ENCODE assay signal across 19 mouse cellular contexts in genomic region chr11:103095801-103096200, GRCm38 (mm10). TPM values are rescaled to one million over a fixed set of nuclear protein-coding genes. Genes with fewer than 3 reads are reported as not detected.
DNase-seq lines count a peak whose midpoint lies in the region; ATAC-seq and TF ChIP-seq lines count a peak whose summit lies in the region.
"Had no signal": no experiment of that assay in that cellular context is flagged by ENCODE, and none has a peak within 500 bp of the region (broad histone marks: within the 10 kb centered on the region; RNA-seq: fewer than 3 reads in every experiment).

No protein-coding gene starts in this region.

- no peak overlapping the region for H3K9ac ChIP-seq in heart, embryonic 13.5 days
- H3K9ac ChIP-seq in heart, embryonic 11.5 days (ENCODE audit: low read depth, low read length), result no peak overlapping the region
- H3K9ac ChIP-seq: hindbrain, embryonic 14.5 days; intestine, embryonic 15.5 days had no signal

- intact Hi-C loops in gastrocnemius, adult 2 months (cut with DNase I), result no loop called here

- WGBS in heart, embryonic 13.5 days, result 77% methylated on average over 6 of the region's 6 CpGs
- 87% methylated on average over 6 of the region's 6 CpGs for WGBS in heart, embryonic 11.5 days (ENCODE audit: insufficient replicate concordance)

- no peaks in the 10 kb centered on the region for H3K9me3 ChIP-seq in heart, embryonic 13.5 days
- H3K9me3 ChIP-seq in heart, embryonic 11.5 days (replicated peaks; ENCODE audit: control insufficient read depth, low read length), result no peaks in the 10 kb centered on the region
- H3K9me3 ChIP-seq: embryonic facial prominence, embryonic 10.5 days; forebrain, embryonic 10.5 days; G1E; hindbrain, embryonic 10.5 days; intestine, embryonic 15.5 days had no signal

- ATAC-seq in heart, embryonic 13.5 days (ENCODE audit: extremely low read depth, insufficient number of reproducible peaks, low FRiP score, low TSS enrichment), result no peak
- no peak for ATAC-seq in heart, embryonic 11.5 days (replicated peaks; ENCODE audit: insufficient number of reproducible peaks, low FRiP score, low TSS enrichment)
- ATAC-seq: forebrain, embryonic 14.5 days; intestine, embryonic 15.5 days had no signal

- DNase-seq in gastrocnemius, adult 2 months, result peak; percentile 64
- DNase-seq in gastrocnemius, adult 8-10 months (ENCODE audit: low spot score in 2 of 2), result no peak
- peak; percentile 4 for DNase-seq in right cerebral cortex, postnatal 14 days
- no peak for DNase-seq in right cerebral cortex, postnatal 25 days
- DNase-seq: adrenal gland, adult 8-10 months; adrenal gland, postnatal 36 days; cerebellum, adult 11 months; cerebellum, postnatal 10 days; gastrocnemius, postnatal 10 days; kidney, adult 18-20 months had no signal

- H3K27me3 ChIP-seq in heart, embryonic 13.5 days (replicated peaks), result peaks cover 10% of the 10 kb centered on the region; the same call in 1 of the 2 replicates
- peaks cover 17% of the 10 kb centered on the region for H3K27me3 ChIP-seq in heart, embryonic 11.5 days (ENCODE audit: control insufficient read depth, insufficient read depth, low read length)

- peaks cover 77% of the 10 kb centered on the region for H3K4me1 ChIP-seq in heart, embryonic 13.5 days
- H3K4me1 ChIP-seq in heart, embryonic 11.5 days (ENCODE audit: control insufficient read depth, insufficient read depth, low read length), result peaks cover 50% of the 10 kb centered on the region

- H3K27ac ChIP-seq in gastrocnemius, adult 2 months, result peak overlapping the region; percentile 96
- H3K27ac ChIP-seq in heart, embryonic 13.5 days (replicated peaks), result 0 out of 2 replicates have a peak overlapping the region, but pooled peaks have one; percentile 96
- no peak overlapping the region for H3K27ac ChIP-seq in heart, embryonic 11.5 days (ENCODE audit: low read depth, low read length)
- H3K27ac ChIP-seq: embryonic facial prominence, embryonic 10.5 days; forebrain, embryonic 10.5 days; hindbrain, embryonic 10.5 days; hindbrain, embryonic 14.5 days; intestine, embryonic 15.5 days had no signal

- no peak overlapping the region for H3K4me3 ChIP-seq in gastrocnemius, adult 2 months
- no peak overlapping the region for H3K4me3 ChIP-seq in heart, embryonic 13.5 days
- no peak overlapping the region for H3K4me3 ChIP-seq in heart, embryonic 11.5 days (ENCODE audit: low read depth, low read length)
- H3K4me3 ChIP-seq: embryonic facial prominence, embryonic 10.5 days; forebrain, embryonic 10.5 days; hindbrain, embryonic 10.5 days; intestine, embryonic 15.5 days had no signal

- no peak overlapping the region for H3K4me2 ChIP-seq in heart, embryonic 13.5 days
- H3K4me2 ChIP-seq in heart, embryonic 11.5 days, result no peak overlapping the region
- H3K4me2 ChIP-seq: hindbrain, embryonic 14.5 days; intestine, embryonic 15.5 days had no signal

- H3K36me3 ChIP-seq in heart, embryonic 13.5 days, result no peaks in the 10 kb centered on the region
- H3K36me3 ChIP-seq in heart, embryonic 11.5 days (ENCODE audit: control insufficient read depth, insufficient read depth, low read length), result no peaks in the 10 kb centered on the region
- H3K36me3 ChIP-seq: embryonic facial prominence, embryonic 10.5 days; forebrain, embryonic 10.5 days; G1E; hindbrain, embryonic 10.5 days; intestine, embryonic 15.5 days had no signal

- no peak for TF ChIP-seq CTCF in gastrocnemius, adult 2 months (IDR thresholded peaks at IDR 0.05)

RNA-seq across cellular contexts. Expression of gene Plcd3, which starts 5.7 kb away (rescaled TPM):
- total RNA-seq in gastrocnemius, adult 2 months (2021), result 1 to 10 TPM; 4.6 to 5.9 TPM
- 1 to 10 TPM; 5.0 to 5.9 (median 5.5) TPM for total RNA-seq in gastrocnemius, adult 8-10 months (2022)
- polyA plus RNA-seq in heart, embryonic 13.5 days (2015; fragmentation: Nextera tagmentation; extraction: Ambion mirVana), result 7.8 and 8.7 TPM in 2 replicates
- polyA plus RNA-seq in heart, embryonic 11.5 days (2014; fragmentation: Nextera tagmentation; extraction: Ambion mirVana), result 3.0 and 3.5 TPM in 2 replicates
- polyA plus RNA-seq: G1E had no signal

RNA-seq across cellular contexts. Expression of gene Acbd4, which starts 5.7 kb away (rescaled TPM):
- total RNA-seq in gastrocnemius, adult 2 months (2021), result 10 to 100 TPM; 24.2 to 28.6 TPM
- 10 to 100 TPM; 25.6 to 46.5 (median 41.0) TPM for total RNA-seq in gastrocnemius, adult 8-10 months (2022)
- 12.0 and 14.3 TPM in 2 replicates for polyA plus RNA-seq in heart, embryonic 13.5 days (2015; fragmentation: Nextera tagmentation; extraction: Ambion mirVana)
- 11.2 and 11.8 TPM in 2 replicates for polyA plus RNA-seq in heart, embryonic 11.5 days (2014; fragmentation: Nextera tagmentation; extraction: Ambion mirVana)

RNA-seq across cellular contexts. Expression of gene Hexim1, which starts 20.2 kb away (rescaled TPM):
- 10 to 100 TPM; 18.6 to 21.8 TPM for total RNA-seq in gastrocnemius, adult 2 months (2021)
- total RNA-seq in gastrocnemius, adult 8-10 months (2022), result 10 to 100 TPM; 15.1 to 25.6 (median 18.7) TPM
- 2.8 and 3.0 TPM in 2 replicates for polyA plus RNA-seq in heart, embryonic 13.5 days (2015; fragmentation: Nextera tagmentation; extraction: Ambion mirVana)
- 4.2 and 4.4 TPM in 2 replicates for polyA plus RNA-seq in heart, embryonic 11.5 days (2014; fragmentation: Nextera tagmentation; extraction: Ambion mirVana)

RNA-seq across cellular contexts. Expression of gene Hexim2, which starts 36.4 kb away (rescaled TPM):
- total RNA-seq in gastrocnemius, adult 2 months (2021), result 1 to 10 TPM; 2.0 to 3.6 TPM
- total RNA-seq in gastrocnemius, adult 8-10 months (2022), result 1 to 10 TPM; 1.7 to 4.0 (median 2.8) TPM
- 5.7 and 6.2 TPM in 2 replicates for polyA plus RNA-seq in heart, embryonic 13.5 days (2015; fragmentation: Nextera tagmentation; extraction: Ambion mirVana)
- polyA plus RNA-seq in heart, embryonic 11.5 days (2014; fragmentation: Nextera tagmentation; extraction: Ambion mirVana), result 3.5 and 5.6 TPM in 2 replicates

Comparison
In these comparisons a context has a peak if more than half of its experiments do, and no peak if none do; other contexts are left out.
1. DNase-seq: peak in gastrocnemius, adult 2 months (single experiment) and right cerebral cortex, postnatal 14 days (single experiment); none in gastrocnemius, adult 8-10 months (0 of 2) and right cerebral cortex, postnatal 25 days (single experiment).